Mouse (Mus musculus) liver, adult 2 months (tissue): Measurements from ENCODE around the gene Zdhhc16. TPM values are rescaled to one million over a fixed set of nuclear protein-coding genes. Genes with fewer than 3 reads are reported as not detected.

Experiments used
- DNase-seq: peaks from one replicate; pipeline ENCODE4 v3.0.0-alpha.2; 2011; ENCODE audit warnings: low read depth, low spot score; ENCODE audit errors: extremely low read depth
- H3K27ac ChIP-seq: fragments of 200-500 bp; replicated peaks from 2 replicates; pipeline ENCODE4 v1.5.1; 2012; ENCODE audit warnings: low read depth, mild to moderate bottlenecking, control low read depth, inconsistent platforms, low read length; ENCODE audit not compliant: insufficient read depth
- H3K27me3 ChIP-seq: fragments of 200-500 bp; 2 replicates; pipeline ENCODE4 v1.6.1; 2012; ENCODE audit warnings: mild to moderate bottlenecking, moderate library complexity, low read length, inconsistent platforms; ENCODE audit not compliant: control insufficient read depth, insufficient read depth
- H3K36me3 ChIP-seq: fragments of 200-500 bp; 2 replicates; pipeline ENCODE4 v1.6.1; 2012; ENCODE audit warnings: low read length, inconsistent platforms; ENCODE audit not compliant: control insufficient read depth, insufficient read depth
- H3K4me1 ChIP-seq: fragments of 200-500 bp; 2 replicates; pipeline ENCODE4 v1.6.1; 2011; ENCODE audit warnings: low read length; ENCODE audit not compliant: control insufficient read depth, insufficient read depth
- H3K4me3 ChIP-seq: fragments of 200-500 bp; 2 replicates; pipeline ENCODE4 v1.5.1; 2011; ENCODE audit warnings: low read depth, mild to moderate bottlenecking, control low read depth, low read length, moderate library complexity; ENCODE audit not compliant: insufficient read depth
- H3K79me2 ChIP-seq: fragments of 200-500 bp; 2 replicates; pipeline ENCODE4 v1.6.1; 2012; ENCODE audit warnings: inconsistent platforms, mild to moderate bottlenecking, low read length, moderate library complexity; ENCODE audit not compliant: control insufficient read depth, insufficient read depth
- H3K9ac ChIP-seq: fragments of 200-500 bp; 2 replicates; pipeline ENCODE4 v1.6.1; 2012; ENCODE audit warnings: low read depth, mild to moderate bottlenecking, control low read depth, inconsistent platforms, low read length
- CTCF ChIP-seq: fragments of 200-500 bp; IDR thresholded peaks from 2 replicates; pipeline ENCODE4 v1.5.1; 2011; ENCODE audit warnings: low read depth, low read length, control low read depth
- POLR2A ChIP-seq: fragments of 200-500 bp; IDR thresholded peaks from 2 replicates; pipeline ENCODE4 v1.6.1; 2011; ENCODE audit warnings: low read length, control low read depth; ENCODE audit not compliant: insufficient read depth; ENCODE audit errors: extremely low read depth
- WGBS: fragments of 180-500 bp; shearing (Covaris S2); methylation state at CpG from one replicate; pipeline ENCODE4 v1.1.7; 2018; 5-methylcytosine and 5-hydroxymethylcytosine counted together
- polyA plus RNA-seq: library from polyadenylated mRNA; depleted of rRNA; stranded (reverse); fragments of >200 nt; gene quantifications from 2 replicates; pipeline ENCODE4 v1.2.3, GENCODE M21; 2012; rRNA removed
- total RNA-seq: library from RNA; depleted of rRNA; stranded (reverse); fragments of >200 nt; gene quantifications from 2 replicates; pipeline ENCODE4 v1.2.3, GENCODE M21; 2014; rRNA removed

Gene Zdhhc16
- total RNA-seq, result 7.9 and 15.0 TPM in 2 replicates
- polyA plus RNA-seq, result 40.9 and 49.9 TPM in 2 replicates

DNA sequence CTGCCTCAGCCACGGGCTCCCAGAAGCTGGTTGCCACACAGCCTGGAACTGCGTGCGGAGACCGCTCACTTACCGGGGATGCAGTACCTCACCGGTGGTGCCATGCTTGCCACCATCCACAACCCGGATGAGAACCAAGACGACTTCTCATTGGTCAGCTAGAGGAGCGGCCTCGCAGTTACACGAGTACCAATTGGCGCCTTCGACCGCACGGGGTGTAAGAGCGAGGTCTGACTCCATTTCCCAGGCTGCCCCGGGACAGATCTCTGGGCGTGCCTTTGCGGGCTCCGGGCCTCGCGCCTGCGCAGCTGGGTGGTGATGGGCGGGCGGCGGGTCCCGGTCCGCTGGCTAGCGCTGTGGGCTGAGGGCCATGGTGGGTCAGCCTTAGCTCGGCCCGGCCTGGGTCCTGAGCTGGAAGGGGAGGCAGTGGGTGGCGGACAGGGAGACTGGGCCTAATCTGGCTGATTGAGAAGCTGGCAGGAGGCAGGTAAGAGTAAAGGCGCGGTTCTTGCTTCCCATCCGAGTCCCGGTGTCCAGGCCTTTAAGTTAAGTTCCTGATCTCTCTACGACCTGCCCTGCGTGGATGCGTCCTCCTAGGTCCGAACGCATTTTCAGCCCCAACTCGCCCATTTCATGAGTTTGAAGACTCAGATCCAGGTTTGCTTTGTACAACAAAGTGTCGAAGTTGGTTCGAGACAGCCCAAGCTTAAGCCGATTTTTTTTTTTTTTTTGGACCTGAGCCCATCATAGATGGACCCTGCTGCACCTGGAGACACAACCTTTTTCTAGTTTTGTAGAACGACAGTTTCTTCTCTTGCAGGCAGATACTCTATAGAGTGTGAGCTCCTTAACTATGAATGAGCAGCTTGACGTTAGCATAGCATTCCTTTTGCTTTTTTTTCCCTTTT is at the start of gene Zdhhc16, which contains the start of gene Exosc1:
Gene Zdhhc16 (plus strand): TSS at position 302 of the 908 bp plus-strand sequence.
Gene Exosc1 (minus strand): TSS at position 245 of the 908 bp plus-strand sequence.
- WGBS, result under 1% methylated on average over 47 of the region's 47 CpGs
- TF ChIP-seq POLR2A (peak; percentile 50), CTCF (no peak)
- DNase-seq, result peak; percentile 95
- Histone ChIP-seq H3K27ac (peak within 1 kb of the TSS; percentile 51), H3K79me2 (peaks cover 6% of the 10 kb centered on the region; the same call in 1 of the 2 replicates), H3K27me3 (no peaks in the 10 kb centered on the region), H3K36me3 (peaks cover 4% of the 10 kb centered on the region; the same call in 1 of the 2 replicates), H3K4me3 (peak within 1 kb of the TSS; percentile 95), H3K4me1 (peaks cover 6% of the 10 kb centered on the region), H3K9ac (peak within 1 kb of the TSS; percentile 93)

DNA sequence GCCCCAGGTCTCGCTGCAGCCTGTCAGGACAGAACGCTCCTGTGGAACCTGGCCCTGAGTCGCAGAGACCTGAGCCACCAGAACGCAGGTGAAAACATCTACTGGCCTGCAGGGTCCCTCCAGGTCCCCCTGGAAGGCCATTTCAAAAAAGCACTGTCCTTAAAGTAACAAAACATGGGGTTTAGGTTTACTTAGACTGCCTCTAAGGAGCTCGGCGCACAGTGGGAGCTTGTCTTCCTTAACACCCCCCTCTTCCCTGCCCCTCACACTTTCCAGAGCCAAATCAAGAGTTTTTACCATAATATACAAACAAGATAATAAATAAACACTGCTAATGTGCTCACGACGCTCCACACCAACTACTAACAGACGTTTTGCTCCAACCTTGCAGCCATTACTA is 49.4 kb upstream of the Zdhhc16 start:
- no peaks in the 10 kb centered on the region for H3K4me1 ChIP-seq
- H3K4me3 ChIP-seq, result no peak overlapping the region
- DNase-seq, result no peak
- no peaks in the 10 kb centered on the region for H3K79me2 ChIP-seq
- H3K36me3 ChIP-seq, result peaks cover 23% of the 10 kb centered on the region
- WGBS, result 96% methylated on average over 9 of the region's 9 CpGs
- no peak overlapping the region for H3K9ac ChIP-seq
- no peak overlapping the region for H3K27ac ChIP-seq
- H3K27me3 ChIP-seq, result no peaks in the 10 kb centered on the region
- TF ChIP-seq POLR2A, result no peak
- no peak for TF ChIP-seq CTCF

DNA sequence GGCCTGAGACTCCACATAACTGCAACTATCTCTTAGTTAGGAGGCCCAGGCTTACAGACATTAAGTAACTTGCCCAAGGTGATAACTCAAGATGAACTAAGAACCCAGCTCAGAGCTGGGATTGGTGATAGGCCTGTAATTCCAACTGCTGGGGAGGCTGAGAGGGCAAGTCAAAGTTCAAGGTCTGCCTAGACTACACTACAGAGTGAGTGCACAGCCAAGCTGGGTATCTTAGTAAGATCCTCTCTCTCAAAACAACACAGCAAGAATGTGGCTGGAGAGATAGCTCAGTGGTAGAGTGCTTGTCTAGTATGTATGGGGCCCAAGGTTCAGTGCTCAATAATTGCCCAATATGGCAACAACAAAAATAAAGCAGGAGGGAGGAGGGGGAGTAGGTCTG is 45.1 kb upstream of the Zdhhc16 start:
- Histone ChIP-seq H3K36me3 (peaks cover 25% of the 10 kb centered on the region; the same call in 1 of the 2 replicates), H3K4me1 (no peaks in the 10 kb centered on the region), H3K9ac (no peak overlapping the region), H3K27ac (no peak overlapping the region), H3K79me2 (no peaks in the 10 kb centered on the region), H3K27me3 (no peaks in the 10 kb centered on the region), H3K4me3 (no peak overlapping the region)
- TF ChIP-seq POLR2A (no peak), CTCF (no peak)
- DNase-seq, result no peak

DNA sequence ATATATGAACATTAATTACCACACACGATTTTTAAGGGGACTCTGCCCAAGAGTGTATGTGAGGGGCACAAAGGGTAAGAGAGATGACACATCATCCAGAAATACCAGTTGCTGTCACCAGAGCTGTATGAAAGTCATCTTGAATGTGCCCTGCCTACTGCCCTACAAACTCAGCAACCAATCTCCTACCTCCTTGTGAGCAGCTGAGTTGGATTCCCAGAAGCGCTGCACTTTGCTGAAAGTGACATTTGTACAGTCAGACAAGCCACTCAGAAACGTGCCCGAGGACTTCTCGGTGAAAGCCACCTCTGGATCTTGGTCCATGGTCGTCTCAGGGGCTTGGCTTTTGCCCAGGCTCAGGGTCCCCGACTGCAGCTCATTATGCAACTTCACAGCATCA is 38.3 kb upstream of the Zdhhc16 start:
- 43% methylated on average over 7 of the region's 7 CpGs for WGBS

DNA sequence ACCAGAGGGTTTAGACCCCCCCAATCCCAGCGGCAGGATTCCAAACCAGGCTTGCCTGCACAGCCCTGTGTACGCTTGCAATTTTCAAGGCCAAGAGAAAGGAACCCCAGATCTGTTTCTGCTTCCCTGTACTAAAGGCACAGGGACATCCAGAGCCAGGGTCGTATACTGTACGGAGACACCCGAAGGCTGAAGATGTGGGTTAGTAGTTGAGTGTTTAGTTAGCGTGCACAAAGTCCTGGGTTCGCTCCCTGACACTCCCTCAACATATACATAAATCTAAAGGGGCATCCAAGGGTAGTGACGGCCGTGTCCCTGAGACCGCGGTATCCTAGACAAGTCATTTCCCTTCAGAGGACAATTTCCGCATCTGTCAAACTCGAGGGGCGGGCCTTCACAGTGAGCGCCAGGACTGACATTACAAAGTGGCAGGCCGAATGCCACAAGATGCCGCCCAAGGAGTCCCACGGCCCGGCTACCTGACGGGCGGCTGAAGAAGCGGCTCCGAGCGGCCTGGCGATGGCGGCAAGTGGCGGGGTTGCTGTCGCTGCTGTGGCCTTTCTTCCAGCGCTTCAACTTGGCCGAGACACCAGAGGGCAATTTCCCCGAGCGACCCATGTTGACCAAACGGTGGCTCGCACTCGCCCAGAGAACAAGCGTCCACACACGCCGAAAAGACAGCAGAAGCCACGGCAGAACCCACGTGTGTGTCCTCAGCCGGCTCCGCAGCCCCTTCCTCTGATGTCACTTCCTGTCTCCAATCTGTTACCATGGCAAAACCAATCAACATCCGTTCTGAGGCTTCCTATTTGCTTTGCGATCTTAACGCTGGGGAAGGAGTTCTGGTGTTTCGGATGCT is 37.6 kb upstream of the Zdhhc16 start, which contains the start of gene Rrp12:
Gene Rrp12 (minus strand): TSS at position 714 of the 859 bp plus-strand sequence.
- Histone ChIP-seq H3K79me2 (no peaks in the 10 kb centered on the region), H3K9ac (peak within 1 kb of the TSS; percentile 61), H3K4me3 (peak within 1 kb of the TSS; percentile 66), H3K27ac (no peak within 1 kb of the TSS; the same call in 1 of the 2 replicates), H3K27me3 (no peaks in the 10 kb centered on the region), H3K4me1 (peaks cover 7% of the 10 kb centered on the region), H3K36me3 (0 out of 2 replicates have a peak, but pooled peaks cover 1% of the 10 kb centered on the region)
- peak; percentile 88 for DNase-seq
- WGBS, result under 1% methylated on average over 46 of the region's 46 CpGs
- no peak for TF ChIP-seq POLR2A
- no peak for TF ChIP-seq CTCF

More for the DNA sequence above, 38.3 kb upstream of the Zdhhc16 start:
- DNase-seq, result no peak
- Histone ChIP-seq H3K4me3 (no peak overlapping the region; the same call in 1 of the 2 replicates), H3K27me3 (no peaks in the 10 kb centered on the region), H3K4me1 (peaks cover 7% of the 10 kb centered on the region), H3K27ac (no peak overlapping the region), H3K36me3 (peaks cover 5% of the 10 kb centered on the region; the same call in 1 of the 2 replicates), H3K9ac (peak overlapping the region; percentile 61; the same call in 1 of the 2 replicates), H3K79me2 (no peaks in the 10 kb centered on the region)
- TF ChIP-seq POLR2A (no peak), CTCF (no peak)
